Mouse (Mus musculus) liver, embryonic 14.5 days (tissue): ENCODE measurements at regions not wholly inside any gene's neighbourhood (a gene's known extent, or its start where the extent isn't known, plus 50 kb on each side); places are given as distances from the start of the nearest gene placed in this dataset.

Source experiments
- ATAC-seq: fragments of 200-750 bp; cut with Nextera tagmentation; 2 replicates; pipeline ENCODE4 v1.8.0; 2017; ENCODE audit warnings: moderate number of reproducible peaks, mild to moderate bottlenecking, moderate library complexity; ENCODE audit not compliant: insufficient read depth
- DNase-seq, 3 experiments: peaks; one replicate each; pipeline ENCODE4 v3.0.0-alpha.2; 2012 to 2013; ENCODE audit warnings: low read depth in 3 of 3, low spot score in 3 of 3
- H3K27ac ChIP-seq: fragments of 300-500 bp; sonication (generic); 2 replicates; pipeline ENCODE4 v1.5.1; 2014; ENCODE audit warnings: moderate library complexity, mild to moderate bottlenecking, control low read depth, inconsistent platforms
- H3K27me3 ChIP-seq: fragments of 300-500 bp; sonication (generic); 2 replicates; pipeline ENCODE4 v1.6.1; 2014; ENCODE audit warnings: mild to moderate bottlenecking, low read length, moderate library complexity; ENCODE audit not compliant: control insufficient read depth, insufficient read depth
- H3K36me3 ChIP-seq: fragments of 300-500 bp; sonication (generic); replicated peaks from 2 replicates; pipeline ENCODE4 v1.6.1; 2014; ENCODE audit warnings: low read depth; ENCODE audit not compliant: control insufficient read depth, insufficient read depth
- H3K4me1 ChIP-seq, 2 experiments: fragments of 200-500 bp in 1 of 2; fragments of 300-500 bp in 1 of 2; sonication (generic) in 1 of 2; replicated peaks; 2 replicates each; pipeline ENCODE4 v1.6.1; 2012 to 2014; ENCODE audit warnings: antibody characterized with exemption in 1 of 2, inconsistent platforms in 1 of 2, low read length in 1 of 2; ENCODE audit not compliant: control insufficient read depth in 2 of 2, insufficient read depth in 2 of 2
- H3K4me2 ChIP-seq: fragments of 300-500 bp; sonication (generic); 2 replicates; pipeline ENCODE4 v1.6.1; 2014; ENCODE audit warnings: low read depth, mild to moderate bottlenecking, control low read depth, moderate library complexity
- H3K4me3 ChIP-seq, 2 experiments: fragments of 200-500 bp in 1 of 2; fragments of 300-500 bp in 1 of 2; sonication (generic) in 1 of 2; 2 replicates each; pipeline ENCODE4 v1.5.1; 2012 to 2014; ENCODE audit warnings: low read depth in 2 of 2, low read length in 2 of 2, mild to moderate bottlenecking in 2 of 2, control low read depth in 1 of 2, inconsistent platforms in 1 of 2, moderate library complexity in 1 of 2; ENCODE audit not compliant: insufficient read depth in 1 of 2
- H3K9ac ChIP-seq: fragments of 300-500 bp; sonication (generic); replicated peaks from 2 replicates; pipeline ENCODE4 v1.6.1; 2014; ENCODE audit warnings: mild to moderate bottlenecking, control low read depth, moderate library complexity
- H3K9me3 ChIP-seq: fragments of 300-500 bp; sonication (generic); 2 replicates; pipeline ENCODE4 v1.6.1; 2016; ENCODE audit warnings: low read length, mixed read lengths; ENCODE audit not compliant: control insufficient read depth
- CTCF ChIP-seq: IDR thresholded peaks from 2 replicates; pipeline ENCODE4 v1.5.1; 2016; ENCODE audit warnings: antibody characterized with exemption, low read depth, control low read depth
- EP300 ChIP-seq: IDR thresholded peaks from 2 replicates; pipeline ENCODE4 v1.6.1; 2016; ENCODE audit warnings: antibody characterized with exemption, low read depth
- WGBS: fragments of 180-500 bp; shearing (Covaris S2); extraction: QIAGEN DNeasy Blood & Tissue Kit; methylation state at CpG from one replicate; pipeline ENCODE4 v1.1.7; 2014; ENCODE audit not compliant: insufficient replicate concordance; 5-methylcytosine and 5-hydroxymethylcytosine counted together

DNA sequence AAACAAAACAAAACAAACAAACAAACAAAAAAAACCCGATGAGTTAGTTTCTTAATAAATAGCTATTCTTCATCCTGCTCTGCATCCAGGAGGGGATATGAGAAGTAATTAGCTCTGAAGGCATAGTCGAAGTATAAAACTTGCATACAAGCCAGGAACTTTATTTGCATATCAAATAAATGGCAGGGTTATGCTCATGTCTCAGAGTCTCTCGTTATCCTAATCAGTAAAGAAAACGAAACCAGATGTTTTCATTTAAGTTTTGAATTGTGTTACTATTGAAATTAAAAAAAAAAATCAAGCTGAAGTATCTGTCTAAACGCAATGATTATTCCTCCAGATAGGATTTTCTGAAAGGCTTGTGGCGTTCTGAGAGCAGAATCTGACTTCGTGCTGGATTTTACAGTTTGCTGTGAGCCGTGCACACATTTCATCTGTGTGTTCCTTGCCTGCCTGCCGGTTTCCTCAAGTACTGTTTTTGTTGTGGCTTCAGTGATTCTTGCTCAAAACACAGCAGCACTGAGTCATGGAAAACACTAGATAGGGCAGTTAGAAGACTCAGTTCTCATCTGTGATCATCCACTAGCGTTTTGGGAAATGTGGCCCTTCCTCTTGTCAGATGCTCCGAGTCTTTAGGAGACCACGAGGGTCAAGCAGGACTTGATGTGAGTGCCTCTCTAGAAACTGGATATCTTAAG, 91.2 kb downstream of the Kcnrg start:
- Histone ChIP-seq H3K4me3 (no peak overlapping the region), H3K9me3 (no peaks in the 10 kb centered on the region), H3K27ac (no peak overlapping the region), H3K4me2 (no peak overlapping the region), H3K9ac (no peak overlapping the region), H3K27me3 (no peaks in the 10 kb centered on the region), H3K4me1 (no peaks in the 10 kb centered on the region; a peak in 1 of 4 replicates), H3K36me3 (no peaks in the 10 kb centered on the region)
- no peak for TF ChIP-seq CTCF
- TF ChIP-seq EP300: no peak
- no peak for DNase-seq
- WGBS: 46% methylated on average over 12 of the region's 12 CpGs
- ATAC-seq: no peak

DNA sequence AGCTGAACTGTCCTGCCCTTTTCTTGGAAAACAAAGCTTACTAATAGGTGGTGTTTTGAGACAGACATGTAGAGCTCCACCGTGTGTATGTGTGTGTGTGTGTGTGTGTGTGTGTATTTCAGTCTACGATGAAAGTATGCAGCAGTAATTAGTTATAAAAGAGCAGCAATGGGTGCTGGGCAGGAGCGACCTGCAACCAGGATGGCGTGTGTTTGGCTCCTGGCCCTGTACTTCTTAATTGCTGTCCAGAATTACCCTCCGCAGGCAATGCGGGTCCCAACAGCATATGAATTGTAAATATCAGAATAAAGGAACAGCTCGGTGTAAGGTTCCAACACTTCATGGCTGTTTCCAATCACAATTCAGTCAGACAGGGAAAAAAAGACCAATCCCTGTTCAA, 92.4 kb downstream of the Kcnrg start:
- TF ChIP-seq CTCF (no peak), EP300 (no peak)
- WGBS: 70% methylated on average over 7 of the region's 7 CpGs

DNA sequence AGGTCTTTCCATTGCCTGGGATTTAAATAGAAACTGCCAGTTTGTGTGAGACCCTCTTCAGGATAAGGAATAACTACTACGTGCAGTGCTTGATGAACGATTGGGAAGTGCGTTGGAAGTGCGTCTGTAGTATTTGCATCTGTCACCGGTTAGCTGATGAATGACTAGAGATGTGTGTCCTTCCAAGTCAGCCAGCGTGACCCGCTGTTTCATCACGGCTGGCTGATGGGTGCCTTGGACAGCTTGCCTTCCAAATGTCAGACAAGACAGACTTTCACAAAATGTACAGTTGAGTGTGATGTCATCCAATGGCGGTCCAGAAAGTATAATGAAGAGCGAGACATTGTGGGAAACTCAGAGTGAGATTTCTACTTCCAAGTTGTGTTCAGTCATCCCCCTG, 93.9 kb downstream of the Kcnrg start:
- H3K36me3 ChIP-seq: no peaks in the 10 kb centered on the region
- H3K4me2 ChIP-seq: no peak overlapping the region
- DNase-seq: no peak
- H3K9ac ChIP-seq: no peak overlapping the region
- no peak overlapping the region for H3K4me3 ChIP-seq
- no peaks in the 10 kb centered on the region; a peak in 1 of 4 replicates for H3K4me1 ChIP-seq
- H3K9me3 ChIP-seq: no peaks in the 10 kb centered on the region
- no peak for ATAC-seq
- H3K27me3 ChIP-seq: no peaks in the 10 kb centered on the region
- H3K27ac ChIP-seq: no peak overlapping the region
- WGBS: 74% methylated on average over 10 of the region's 10 CpGs
- TF ChIP-seq EP300 (no peak), CTCF (no peak)

More for the DNA sequence above, 92.4 kb downstream of the Kcnrg start:
- DNase-seq (no peak), ATAC-seq (no peak)
- no peaks in the 10 kb centered on the region for H3K36me3 ChIP-seq
- H3K27ac ChIP-seq: no peak overlapping the region
- H3K4me3 ChIP-seq: no peak overlapping the region
- H3K4me1 ChIP-seq: no peaks in the 10 kb centered on the region; a peak in 1 of 4 replicates
- no peak overlapping the region for H3K4me2 ChIP-seq
- no peaks in the 10 kb centered on the region for H3K9me3 ChIP-seq
- no peak overlapping the region for H3K9ac ChIP-seq
- H3K27me3 ChIP-seq: no peaks in the 10 kb centered on the region

DNA sequence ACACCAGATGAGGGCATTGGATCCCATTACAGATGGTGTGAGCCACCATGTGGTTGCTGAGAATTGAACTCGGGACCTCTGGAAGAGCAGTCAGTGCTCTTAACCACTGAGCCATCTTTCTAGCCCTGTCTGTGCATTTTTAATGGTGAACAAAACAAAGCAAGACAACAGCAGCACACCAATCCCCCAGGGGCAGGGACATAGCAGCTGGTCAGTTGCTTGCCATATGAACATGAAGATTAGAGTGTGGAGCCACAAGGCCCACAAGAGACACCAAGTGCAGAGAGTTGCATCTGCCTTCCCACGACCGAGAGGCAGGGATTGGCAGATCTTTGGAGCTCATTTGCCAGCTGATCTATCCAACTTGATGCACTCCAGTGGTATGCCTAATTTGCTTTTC, 96.7 kb downstream of the Kcnrg start:
- H3K4me3 ChIP-seq: no peak overlapping the region
- 62% methylated on average over 3 of the region's 3 CpGs for WGBS
- TF ChIP-seq CTCF (no peak), EP300 (no peak)
- no peaks in the 10 kb centered on the region for H3K9me3 ChIP-seq
- H3K36me3 ChIP-seq: no peaks in the 10 kb centered on the region
- no peak overlapping the region for H3K9ac ChIP-seq
- H3K4me1 ChIP-seq: no peaks in the 10 kb centered on the region
- no peak overlapping the region for H3K4me2 ChIP-seq
- DNase-seq: no peak
- H3K27ac ChIP-seq: no peak overlapping the region
- ATAC-seq: no peak
- H3K27me3 ChIP-seq: no peaks in the 10 kb centered on the region

DNA sequence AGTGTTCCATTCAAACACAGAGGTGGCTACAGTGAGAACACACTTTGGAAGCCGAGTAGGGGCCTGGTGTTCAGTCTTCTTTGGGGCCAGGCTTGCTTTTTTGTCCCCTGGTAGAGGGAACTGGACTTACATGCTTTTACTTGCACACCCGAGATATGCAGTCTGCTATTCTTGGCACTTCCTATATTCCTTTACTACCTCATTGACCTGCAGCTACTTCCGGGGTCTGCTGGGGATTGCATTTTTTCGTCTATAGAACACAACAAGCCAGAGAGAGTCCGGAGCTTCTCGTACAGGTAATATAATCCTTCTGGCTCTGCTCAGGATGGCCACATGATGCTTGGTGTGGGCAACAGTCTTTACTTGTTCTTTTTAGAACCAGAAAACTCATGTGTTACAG, 99.7 kb downstream of the Kcnrg start:
- DNase-seq: no peak
- Histone ChIP-seq H3K9ac (no peak overlapping the region), H3K4me2 (no peak overlapping the region), H3K36me3 (no peaks in the 10 kb centered on the region), H3K27me3 (no peaks in the 10 kb centered on the region), H3K4me1 (no peaks in the 10 kb centered on the region), H3K4me3 (no peak overlapping the region), H3K9me3 (no peaks in the 10 kb centered on the region), H3K27ac (no peak overlapping the region)
- ATAC-seq: no peak
- 50% methylated on average over 6 of the region's 6 CpGs for WGBS
- TF ChIP-seq EP300: no peak
- no peak for TF ChIP-seq CTCF
